Mouse (Mus musculus) liver, postnatal 0 days (tissue): ENCODE results near the gene Olfr888. TPM values are rescaled to one million over a fixed set of nuclear protein-coding genes. Genes with fewer than 3 reads are reported as not detected.

Source experiments
- ATAC-seq: fragments of 200-750 bp; cut with Nextera tagmentation; 2 replicates; pipeline ENCODE4 v1.8.0; 2017; ENCODE audit warnings: mild to moderate bottlenecking, moderate library complexity
- DNase-seq: peaks from one replicate; pipeline ENCODE4 v3.0.0-alpha.2; 2016
- H3K27ac ChIP-seq: fragments of 300-500 bp; sonication (generic); 2 replicates; pipeline ENCODE4 v1.5.1; 2014; ENCODE audit warnings: antibody characterized with exemption, moderate library complexity, mild to moderate bottlenecking, low read depth
- H3K27me3 ChIP-seq: fragments of 300-500 bp; sonication (generic); 2 replicates; pipeline ENCODE4 v1.6.1; 2014; ENCODE audit warnings: low read length, control low read depth, mixed read lengths; ENCODE audit not compliant: insufficient read depth
- H3K36me3 ChIP-seq: fragments of 300-500 bp; sonication (generic); replicated peaks from 2 replicates; pipeline ENCODE4 v1.6.1; 2014; ENCODE audit warnings: mild to moderate bottlenecking, control low read depth, low read length, moderate library complexity, mixed read lengths; ENCODE audit not compliant: insufficient read depth
- H3K4me1 ChIP-seq: fragments of 300-500 bp; sonication (generic); 2 replicates; pipeline ENCODE4 v1.6.1; 2014; ENCODE audit warnings: antibody characterized with exemption, mild to moderate bottlenecking, control low read depth; ENCODE audit not compliant: insufficient read depth
- H3K4me2 ChIP-seq: fragments of 300-500 bp; sonication (generic); 2 replicates; pipeline ENCODE4 v1.6.1; 2014; ENCODE audit warnings: low read depth, mild to moderate bottlenecking, low read length, moderate library complexity, mixed read lengths
- H3K4me3 ChIP-seq: fragments of 300-500 bp; sonication (generic); 2 replicates; pipeline ENCODE4 v1.5.1; 2014; ENCODE audit warnings: low read depth, low read length
- H3K9ac ChIP-seq: fragments of 300-500 bp; sonication (generic); replicated peaks from 2 replicates; pipeline ENCODE4 v1.6.1; 2014; ENCODE audit warnings: mild to moderate bottlenecking, moderate library complexity
- H3K9me3 ChIP-seq: fragments of 300-500 bp; sonication (generic); 2 replicates; pipeline ENCODE4 v1.6.1; 2016; ENCODE audit warnings: mild to moderate bottlenecking, control low read depth, low read length, mixed read lengths
- CTCF ChIP-seq: sonication (generic); IDR thresholded peaks from 2 replicates; pipeline ENCODE4 v1.5.1; 2016; ENCODE audit warnings: antibody characterized with exemption, low read depth
- EP300 ChIP-seq: IDR thresholded peaks from 2 replicates; pipeline ENCODE4 v1.6.1; 2016; ENCODE audit warnings: antibody characterized with exemption, low read depth, mild to moderate bottlenecking
- WGBS: fragments of 180-500 bp; shearing (Covaris S2); extraction: QIAGEN DNeasy Blood & Tissue Kit; methylation state at CpG from one replicate; pipeline ENCODE4 v1.1.7; 2014; ENCODE audit not compliant: insufficient replicate concordance; 5-methylcytosine and 5-hydroxymethylcytosine counted together
- polyA plus RNA-seq: library from polyadenylated mRNA; unstranded; fragments of >200 nt; fragmentation: Nextera tagmentation; extraction: Ambion mirVana; gene quantifications from 2 replicates; pipeline ENCODE4 v1.2.1, GENCODE M21; 2015

The Olfr888 gene
- polyA plus RNA-seq, result not detected in 2 replicates

GRCm38 (mm10) chr9:38107828-38108227 is at the start of gene Olfr888:
Gene Olfr888 (plus strand): TSS chr9:38108128.
- ATAC-seq (no peak), DNase-seq (no peak)
- H3K4me2 ChIP-seq, result no peak within 1 kb of the TSS
- H3K27ac ChIP-seq, result no peak within 1 kb of the TSS
- H3K4me1 ChIP-seq, result no peaks in the 10 kb centered on the region
- WGBS, result 59% methylated on average over 1 of the region's 1 CpGs
- no peak within 1 kb of the TSS for H3K4me3 ChIP-seq
- no peaks in the 10 kb centered on the region for H3K9me3 ChIP-seq
- H3K9ac ChIP-seq, result no peak within 1 kb of the TSS
- no peaks in the 10 kb centered on the region for H3K27me3 ChIP-seq
- H3K36me3 ChIP-seq, result no peaks in the 10 kb centered on the region
- TF ChIP-seq EP300 (no peak), CTCF (no peak)

- no peak within 1 kb of the TSS for H3K4me2 ChIP-seq
- H3K4me1 ChIP-seq, result no peaks in the 10 kb centered on the region
- no peak within 1 kb of the TSS for H3K27ac ChIP-seq
- no peaks in the 10 kb centered on the region; the same call in 1 of the 2 replicates for H3K9me3 ChIP-seq
- no peaks in the 10 kb centered on the region for H3K36me3 ChIP-seq
- TF ChIP-seq CTCF (no peak), EP300 (no peak)
- no peak within 1 kb of the TSS for H3K9ac ChIP-seq
- H3K4me3 ChIP-seq, result no peak within 1 kb of the TSS
- 70% methylated on average over 3 of the region's 3 CpGs for WGBS
- no peaks in the 10 kb centered on the region for H3K27me3 ChIP-seq
- no peak for DNase-seq
- ATAC-seq, result no peak
Measured at GRCm38 (mm10) chr9:38061022-38061421, 46.9 kb upstream of the Olfr888 start, which contains the start of gene Olfr885. Gene Olfr885 (plus strand): TSS chr9:38061322.

- H3K4me3 ChIP-seq, result no peak within 1 kb of the TSS
- no peak within 1 kb of the TSS for H3K27ac ChIP-seq
- no peaks in the 10 kb centered on the region for H3K36me3 ChIP-seq
- DNase-seq (no peak), ATAC-seq (no peak)
- no peak within 1 kb of the TSS for H3K9ac ChIP-seq
- H3K4me1 ChIP-seq, result no peaks in the 10 kb centered on the region
- TF ChIP-seq EP300, result no peak
- TF ChIP-seq CTCF, result no peak
- no peaks in the 10 kb centered on the region for H3K27me3 ChIP-seq
- WGBS, result 60% methylated on average over 1 of the region's 1 CpGs
- no peaks in the 10 kb centered on the region for H3K9me3 ChIP-seq
- H3K4me2 ChIP-seq, result no peak within 1 kb of the TSS
Measured at GRCm38 (mm10) chr9:38083772-38084171, 24.2 kb upstream of the Olfr888 start, which contains the start of gene Olfr887. Gene Olfr887 (plus strand): TSS chr9:38084072.

GRCm38 (mm10) chr9:38114898-38115297 is 7.0 kb downstream of the Olfr888 start, which contains the start of gene Olfr889:
Gene Olfr889 (plus strand): TSS chr9:38115198.
- no peak within 1 kb of the TSS for H3K4me3 ChIP-seq
- no peaks in the 10 kb centered on the region for H3K4me1 ChIP-seq
- no peaks in the 10 kb centered on the region for H3K27me3 ChIP-seq
- no peaks in the 10 kb centered on the region for H3K9me3 ChIP-seq
- H3K9ac ChIP-seq, result no peak within 1 kb of the TSS
- TF ChIP-seq CTCF, result no peak
- no peak for TF ChIP-seq EP300
- no peak for DNase-seq
- no peaks in the 10 kb centered on the region for H3K36me3 ChIP-seq
- no peak within 1 kb of the TSS for H3K27ac ChIP-seq
- H3K4me2 ChIP-seq, result no peak within 1 kb of the TSS
- no peak for ATAC-seq

GRCm38 (mm10) chr9:38142217-38142616 is 34.3 kb downstream of the Olfr888 start, which contains the start of gene Olfr890:
Gene Olfr890 (plus strand): TSS chr9:38142517.
- Histone ChIP-seq H3K27ac (no peak within 1 kb of the TSS), H3K9me3 (no peaks in the 10 kb centered on the region)
- TF ChIP-seq EP300 (no peak), CTCF (no peak)

More at GRCm38 (mm10) chr9:38142217-38142616, 34.3 kb downstream of the Olfr888 start, which contains the start of gene Olfr890:
- Histone ChIP-seq H3K4me3 (no peak within 1 kb of the TSS), H3K4me2 (no peak within 1 kb of the TSS), H3K36me3 (no peaks in the 10 kb centered on the region), H3K9ac (no peak within 1 kb of the TSS), H3K27me3 (no peaks in the 10 kb centered on the region), H3K4me1 (no peaks in the 10 kb centered on the region)
- no peak for ATAC-seq
- DNase-seq, result no peak

Other genes starting within 250 kb of the Olfr888 start
- not detected in 2 replicates for gene Olfr145, start 211.4 kb upstream of the Olfr888 start, polyA plus RNA-seq
- gene Olfr878, start 190.3 kb upstream of the Olfr888 start, polyA plus RNA-seq, result not detected in 2 replicates
- gene Olfr881, start 116.3 kb upstream of the Olfr888 start, polyA plus RNA-seq, result not detected in 2 replicates
- gene Olfr883, start 82.3 kb upstream of the Olfr888 start, polyA plus RNA-seq, result not detected in 2 replicates
- not detected in 2 replicates for gene Olfr884, start 61.6 kb upstream of the Olfr888 start, polyA plus RNA-seq
- gene Olfr885, start 46.8 kb upstream of the Olfr888 start, polyA plus RNA-seq, result not detected in 2 replicates
- not detected in 2 replicates for gene Olfr887, start 24.1 kb upstream of the Olfr888 start, polyA plus RNA-seq
- gene Olfr889, start 7.1 kb downstream of the Olfr888 start, polyA plus RNA-seq, result 0.04 TPM in 1 of 2 replicates, not detected in the other
- not detected in 2 replicates for gene Olfr890, start 34.4 kb downstream of the Olfr888 start, polyA plus RNA-seq
- gene Olfr891, start 72.7 kb downstream of the Olfr888 start, polyA plus RNA-seq, result not detected in 2 replicates
- gene Olfr893, start 100.2 kb downstream of the Olfr888 start, polyA plus RNA-seq, result not detected in 2 replicates
- not detected in 2 replicates for gene Olfr894, start 109.9 kb downstream of the Olfr888 start, polyA plus RNA-seq
- not detected in 2 replicates for gene Olfr143, start 144.6 kb downstream of the Olfr888 start, polyA plus RNA-seq
- gene Olfr895, start 159.7 kb downstream of the Olfr888 start, polyA plus RNA-seq, result not detected in 2 replicates
- not detected in 2 replicates for gene Olfr896-ps1, start 183.0 kb downstream of the Olfr888 start, polyA plus RNA-seq
- gene Olfr25, start 220.9 kb downstream of the Olfr888 start, polyA plus RNA-seq, result not detected in 2 replicates
- not detected in 2 replicates for gene Olfr898, start 240.3 kb downstream of the Olfr888 start, polyA plus RNA-seq